Comparison of ENCODE assay signal across 14 mouse cellular contexts in genomic region chr5:126007871-126008270, GRCm38 (mm10).
"Had no signal": no experiment of that assay in that cellular context is flagged by ENCODE, and none has a peak within 500 bp of the region (broad histone marks: within the 10 kb centered on the region; RNA-seq: fewer than 3 reads in every experiment).

No protein-coding gene starts in this region.

- H3K4me3 ChIP-seq: limb, embryonic 13.5 days; liver, embryonic 15.5 days; midbrain, embryonic 10.5 days; myocyte had no signal

- H3K27ac ChIP-seq: limb, embryonic 13.5 days; liver, embryonic 15.5 days; midbrain, embryonic 10.5 days had no signal

- H3K9me3 ChIP-seq: limb, embryonic 13.5 days; liver, embryonic 15.5 days; midbrain, embryonic 10.5 days had no signal

- H3K4me2 ChIP-seq: limb, embryonic 13.5 days; liver, embryonic 11.5 days; liver, embryonic 15.5 days had no signal

- ATAC-seq: inflammation-experienced regulatory T-cells, adult 6 months; intestine, postnatal 0 days had no signal

- DNase-seq: kidney, adult 8-10 months; kidney, postnatal 25 days; lung, postnatal 4 days; retina, postnatal 1 day; right cerebral cortex, postnatal 14 days; thymus, adult 18-20 months; thymus, postnatal 14 days had no signal

- H3K36me3 ChIP-seq: limb, embryonic 13.5 days; liver, embryonic 15.5 days; midbrain, embryonic 10.5 days had no signal

- H3K27me3 ChIP-seq: limb, embryonic 13.5 days; liver, embryonic 15.5 days had no signal

- H3K4me1 ChIP-seq: limb, embryonic 13.5 days; liver, embryonic 15.5 days had no signal

- H3K9ac ChIP-seq: limb, embryonic 13.5 days; liver, embryonic 15.5 days had no signal
